Mouse (Mus musculus) T-helper 2 cell (primary cell): ENCODE data around the gene St6gal1.

Experiments used
- in situ Hi-C: fragments of 300-600 bp; cut with MboI, MseI; formaldehyde crosslinking; loops from one replicate; pipeline ENCODE4 v1.15.1; 2025; ENCODE audit warnings: high pct_unique_total_duplicates

Gene St6gal1

DNA sequence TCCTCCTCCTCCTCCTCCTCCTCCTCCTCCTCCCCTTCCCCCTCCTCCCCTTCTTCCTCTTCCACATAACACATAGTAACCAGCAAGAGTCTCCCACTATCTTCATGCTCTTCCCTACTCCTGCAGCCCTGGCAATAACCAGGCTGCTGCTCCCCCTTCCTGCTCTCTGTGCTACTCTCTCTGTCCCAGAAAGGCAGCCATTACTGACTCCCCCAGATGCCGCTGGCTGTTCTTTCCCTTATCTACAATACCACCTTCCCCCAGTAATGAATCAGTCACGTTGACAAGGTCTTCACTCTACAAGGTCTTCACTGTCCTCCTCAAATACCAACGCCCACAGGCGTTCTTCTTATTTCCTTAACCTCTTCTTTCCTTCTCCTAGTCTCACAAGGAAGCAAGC is 176.9 kb downstream of the St6gal1 start:
- in situ Hi-C loops, result loop anchor here (5.0 to 10.0 kb wide), 2 partner anchors 94 to 237 kb away; no protein-coding TSS in a partner anchor

DNA sequence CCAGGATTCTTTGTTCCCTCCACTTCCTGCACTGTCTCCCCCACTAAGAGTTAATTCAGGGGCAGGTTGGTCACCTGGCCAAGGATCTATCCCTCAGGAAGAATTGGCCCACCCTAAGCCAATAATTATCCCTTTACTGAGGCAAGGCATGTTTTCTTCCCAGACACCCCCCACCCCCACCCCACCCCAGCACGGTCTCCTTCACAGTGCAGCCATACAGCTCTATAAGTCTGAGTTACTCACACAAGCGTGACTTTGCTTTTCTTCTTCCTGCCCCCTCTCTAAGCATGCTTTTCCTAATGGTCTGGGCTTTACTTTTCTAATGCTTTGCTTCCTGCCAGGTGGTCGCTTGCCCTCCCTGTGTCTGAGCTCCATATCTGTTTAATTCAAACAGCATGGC is 177.4 kb downstream of the St6gal1 start:
- in situ Hi-C loops, result loop anchor here (5.0 to 10.0 kb wide), 2 partner anchors 95 to 237 kb away; no protein-coding TSS in a partner anchor

DNA sequence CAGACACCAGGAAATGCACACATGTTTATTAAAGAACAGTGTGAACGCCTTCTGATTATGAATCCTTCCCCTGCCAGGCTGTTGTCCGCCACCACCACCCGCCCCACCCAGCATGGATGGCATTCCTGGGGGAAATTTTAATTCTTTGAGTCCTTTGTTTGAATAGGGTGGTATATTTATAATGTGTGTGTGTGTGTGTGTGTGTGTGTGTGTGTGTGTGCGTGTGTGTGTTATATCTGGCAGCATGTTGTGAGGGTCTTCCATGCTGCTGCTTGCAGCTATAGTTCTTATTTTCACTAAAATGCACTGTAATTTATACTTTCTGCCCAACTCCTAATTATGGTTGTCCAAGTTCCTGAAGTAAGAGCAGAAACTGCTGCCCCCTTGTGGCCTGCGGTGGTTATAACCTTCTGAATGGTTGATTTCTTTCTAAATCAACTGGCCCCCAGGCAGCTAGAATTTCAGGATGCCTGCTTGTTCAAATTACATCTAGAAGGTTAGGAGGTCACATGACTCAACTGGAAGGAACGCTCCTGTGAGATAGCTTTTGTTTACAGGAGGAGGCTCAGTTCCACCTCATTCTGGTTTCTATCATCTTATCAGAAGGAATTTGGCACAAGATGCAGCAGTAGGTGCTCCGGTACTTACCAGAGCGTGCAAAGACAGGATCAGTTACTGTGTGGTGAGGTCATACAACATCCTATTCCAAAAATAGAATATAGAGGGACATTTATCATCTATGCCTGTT is 178.6 kb downstream of the St6gal1 start:
- in situ Hi-C loops, result loop anchor here (5.0 to 10.0 kb wide), 2 partner anchors 96 to 238 kb away; no protein-coding TSS in a partner anchor
